Mouse (Mus musculus): ENCODE measurements around the gene Plcb4. TPM values are rescaled to one million over a fixed set of nuclear protein-coding genes. Genes with fewer than 3 reads are reported as not detected.

Gene Plcb4
- polyA plus RNA-seq, 1 experiment from 2014 or later, result 36.3 TPM

DNA sequence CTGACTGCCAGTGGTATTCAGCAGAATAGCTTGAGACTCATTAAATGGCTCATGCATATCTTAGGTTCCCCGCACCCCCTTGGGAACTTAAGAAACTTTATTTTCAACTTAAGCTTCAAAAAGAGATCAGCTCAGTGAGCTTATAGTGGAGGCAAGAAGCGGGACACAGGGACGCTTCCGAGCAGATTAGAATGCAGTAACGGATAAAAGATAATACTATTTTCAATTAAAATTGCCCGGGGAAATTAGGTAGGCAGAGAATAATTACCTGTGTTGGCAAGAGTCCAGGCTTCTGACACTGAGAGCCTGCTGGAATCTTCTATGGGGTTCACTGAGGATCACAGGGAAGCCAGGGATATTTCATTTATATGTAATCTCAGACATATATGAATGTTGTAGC lies 141.6 kb downstream of the Plcb4 start:
- ATAC-seq, result no peak
- 66% methylated on average over 6 of the region's 6 CpGs for WGBS
- Histone ChIP-seq H3K4me3 (ENCODE audit: low read length) (no peak overlapping the region), H3K4me1 (ENCODE audit: control insufficient read depth, insufficient read depth, low read depth, low read length) (peaks cover 9% of the 10 kb centered on the region), H3K36me3 (ENCODE audit: control insufficient read depth, insufficient read depth, low read length) (no peaks in the 10 kb centered on the region), H3K9me3 (ENCODE audit: control insufficient read depth, low read length) (no peaks in the 10 kb centered on the region), H3K27ac (ENCODE audit: low read depth, low read length) (no peak overlapping the region), H3K4me2 (ENCODE audit: low read length) (no peak overlapping the region), H3K9ac (ENCODE audit: low read depth, low read length) (no peak overlapping the region), H3K27me3 (replicated peaks; ENCODE audit: control insufficient read depth, insufficient read depth, low read length) (no peaks in the 10 kb centered on the region)

DNA sequence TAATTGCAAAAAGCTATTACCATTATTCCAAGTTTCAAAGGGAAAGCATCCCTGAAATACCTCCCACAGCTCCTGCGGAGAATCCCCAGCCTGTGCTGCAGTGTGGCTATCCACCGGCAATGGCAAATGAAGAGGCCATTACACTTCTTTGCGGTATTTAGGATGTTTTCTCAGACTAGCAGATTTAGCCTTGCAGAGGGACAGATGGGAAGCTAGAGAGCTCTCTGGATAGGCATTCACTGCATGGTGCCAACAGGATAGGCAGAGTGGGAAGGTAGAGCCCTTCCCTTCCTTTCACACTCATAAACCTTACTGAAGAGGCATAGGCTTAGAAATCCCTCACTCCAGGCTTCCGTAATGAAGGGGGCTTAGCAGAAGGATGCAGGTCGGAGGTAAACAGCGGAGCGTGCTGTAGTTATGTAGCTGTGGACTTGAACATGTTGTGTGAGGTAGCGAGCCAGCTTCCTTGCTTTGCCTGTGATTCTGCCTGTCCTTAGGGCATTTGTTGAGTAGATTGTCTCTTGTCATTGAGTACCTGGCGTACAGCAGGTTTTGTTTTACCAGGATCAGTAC lies 144.2 kb downstream of the Plcb4 start:
- Histone ChIP-seq H3K4me2 (ENCODE audit: low read length) (no peak overlapping the region), H3K36me3 (ENCODE audit: control insufficient read depth, insufficient read depth, low read length) (no peaks in the 10 kb centered on the region), H3K4me3 (ENCODE audit: low read length) (no peak overlapping the region), H3K27ac (ENCODE audit: low read depth, low read length) (no peak overlapping the region), H3K9ac (ENCODE audit: low read depth, low read length) (no peak overlapping the region), H3K9me3 (ENCODE audit: control insufficient read depth, low read length) (no peaks in the 10 kb centered on the region), H3K27me3 (replicated peaks; ENCODE audit: control insufficient read depth, insufficient read depth, low read length) (no peaks in the 10 kb centered on the region), H3K4me1 (ENCODE audit: control insufficient read depth, insufficient read depth, low read depth, low read length) (peaks cover 3% of the 10 kb centered on the region)
- ATAC-seq, result 0 out of 2 replicates have a peak, but pooled peaks have one; percentile 12
- WGBS, result 80% methylated on average over 9 of the region's 9 CpGs

DNA sequence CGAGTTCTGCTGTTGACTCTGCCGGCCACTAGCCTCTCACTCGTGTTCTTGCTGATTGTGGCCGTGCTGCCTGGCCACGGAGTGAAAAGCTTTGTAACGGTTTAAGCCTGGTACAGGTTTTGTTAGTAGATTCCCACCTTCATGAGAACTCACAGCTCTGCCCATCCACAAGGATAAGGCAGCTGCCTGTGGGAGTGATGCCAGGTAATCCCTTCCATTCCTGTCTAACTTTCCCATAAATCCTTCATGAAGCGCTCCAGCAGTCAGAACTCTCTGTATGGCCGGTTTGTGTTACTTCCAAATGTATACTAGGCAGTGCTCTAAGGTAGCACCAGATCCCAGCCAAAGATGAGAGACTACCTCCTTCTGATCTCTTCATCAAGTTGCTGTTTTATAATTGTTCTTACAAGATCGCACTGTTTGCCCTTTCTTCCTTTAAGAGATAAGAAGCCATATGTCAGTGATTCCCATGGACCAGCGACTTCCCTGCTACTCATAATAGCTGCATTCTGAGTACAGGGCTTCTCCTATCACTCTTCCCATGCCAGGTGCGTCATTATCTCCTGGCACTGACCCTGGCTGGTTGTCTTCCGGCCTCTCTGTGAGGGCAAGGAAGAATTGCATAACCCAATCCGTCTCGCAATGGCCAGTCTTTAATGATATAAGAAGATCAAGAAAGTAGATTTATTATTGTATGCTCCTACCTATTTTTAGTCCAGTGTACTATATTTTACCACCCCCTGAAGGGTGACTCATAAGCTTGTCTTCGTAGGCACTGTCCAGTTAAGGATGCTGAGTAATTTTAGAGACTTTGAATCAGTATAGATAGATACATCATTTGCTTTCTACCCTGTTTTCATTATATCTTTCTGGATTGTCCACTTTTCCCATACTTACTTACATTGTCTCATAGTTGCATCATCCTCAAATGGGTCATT lies 147.2 kb downstream of the Plcb4 start:
- H3K4me1 ChIP-seq (ENCODE audit: control insufficient read depth, insufficient read depth, low read depth, low read length), result no peaks in the 10 kb centered on the region
- no peak for ATAC-seq
- H3K9ac ChIP-seq (ENCODE audit: low read depth, low read length), result no peak overlapping the region
- no peak overlapping the region for H3K4me3 ChIP-seq (ENCODE audit: low read length)
- no peaks in the 10 kb centered on the region for H3K36me3 ChIP-seq (ENCODE audit: control insufficient read depth, insufficient read depth, low read length)
- no peak overlapping the region for H3K4me2 ChIP-seq (ENCODE audit: low read length)
- no peaks in the 10 kb centered on the region for H3K27me3 ChIP-seq (replicated peaks; ENCODE audit: control insufficient read depth, insufficient read depth, low read length)
- H3K27ac ChIP-seq (ENCODE audit: low read depth, low read length), result no peak overlapping the region
- no peaks in the 10 kb centered on the region for H3K9me3 ChIP-seq (ENCODE audit: control insufficient read depth, low read length)
- 84% methylated on average over 15 of the region's 15 CpGs for WGBS

DNA sequence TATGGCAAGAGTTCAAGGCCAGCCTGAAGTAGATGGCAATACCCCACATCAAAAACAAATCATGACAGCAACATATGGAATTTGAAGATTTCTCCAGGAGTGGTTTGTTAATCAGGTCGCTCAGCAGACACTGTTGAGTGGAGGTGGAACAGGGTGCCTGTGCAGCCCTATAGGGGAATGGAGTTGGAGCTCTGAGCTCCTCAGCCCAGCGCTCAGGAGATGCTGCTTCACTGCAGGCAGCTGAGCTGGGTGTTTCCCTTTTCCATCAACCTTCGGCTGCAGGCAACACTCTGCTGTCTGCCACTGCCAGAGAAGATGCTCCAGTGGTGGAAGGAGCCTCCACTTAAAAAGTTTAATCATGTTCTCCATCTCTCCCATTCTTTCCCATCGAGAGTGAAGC lies 149.5 kb downstream of the Plcb4 start:
- Histone ChIP-seq H3K27me3 (replicated peaks; ENCODE audit: control insufficient read depth, insufficient read depth, low read length) (no peaks in the 10 kb centered on the region), H3K9me3 (ENCODE audit: control insufficient read depth, low read length) (no peaks in the 10 kb centered on the region), H3K4me3 (ENCODE audit: low read length) (no peak overlapping the region), H3K36me3 (ENCODE audit: control insufficient read depth, insufficient read depth, low read length) (no peaks in the 10 kb centered on the region), H3K27ac (ENCODE audit: low read depth, low read length) (no peak overlapping the region), H3K4me1 (ENCODE audit: control insufficient read depth, insufficient read depth, low read depth, low read length) (no peaks in the 10 kb centered on the region), H3K4me2 (ENCODE audit: low read length) (no peak overlapping the region), H3K9ac (ENCODE audit: low read depth, low read length) (no peak overlapping the region)
- no peak for ATAC-seq
- WGBS, result 84% methylated on average over 4 of the region's 4 CpGs

DNA sequence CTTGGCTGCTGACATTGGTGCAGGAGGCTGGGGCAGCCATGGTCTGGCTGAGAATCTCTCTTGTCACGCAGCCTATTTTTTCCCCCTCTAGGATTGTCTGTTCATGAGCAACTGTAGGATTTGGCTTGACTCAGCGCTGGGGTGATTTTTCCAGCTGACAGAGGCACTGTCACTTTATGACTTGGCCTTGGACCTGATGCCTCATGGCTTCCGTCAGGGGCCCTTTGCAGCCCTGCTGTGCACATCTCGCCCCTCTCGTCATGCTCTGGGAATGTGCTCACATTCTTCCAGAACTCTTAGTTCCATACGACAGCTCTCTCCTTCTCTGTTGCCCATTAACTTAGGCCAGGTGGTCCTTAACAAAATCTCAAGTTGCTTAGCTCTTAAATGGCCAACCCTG lies 152.0 kb downstream of the Plcb4 start:
- no peak for ATAC-seq
- peaks cover 3% of the 10 kb centered on the region for H3K9me3 ChIP-seq (ENCODE audit: control insufficient read depth, low read length)
- H3K27me3 ChIP-seq (replicated peaks; ENCODE audit: control insufficient read depth, insufficient read depth, low read length), result no peaks in the 10 kb centered on the region
- 75% methylated on average over 6 of the region's 6 CpGs for WGBS
- H3K27ac ChIP-seq (ENCODE audit: low read depth, low read length), result no peak overlapping the region
- peaks cover 4% of the 10 kb centered on the region for H3K36me3 ChIP-seq (ENCODE audit: control insufficient read depth, insufficient read depth, low read length)
- no peak overlapping the region for H3K4me3 ChIP-seq (ENCODE audit: low read length)
- H3K4me2 ChIP-seq (ENCODE audit: low read length), result no peak overlapping the region
- no peaks in the 10 kb centered on the region for H3K4me1 ChIP-seq (ENCODE audit: control insufficient read depth, insufficient read depth, low read depth, low read length)
- no peak overlapping the region for H3K9ac ChIP-seq (ENCODE audit: low read depth, low read length)

DNA sequence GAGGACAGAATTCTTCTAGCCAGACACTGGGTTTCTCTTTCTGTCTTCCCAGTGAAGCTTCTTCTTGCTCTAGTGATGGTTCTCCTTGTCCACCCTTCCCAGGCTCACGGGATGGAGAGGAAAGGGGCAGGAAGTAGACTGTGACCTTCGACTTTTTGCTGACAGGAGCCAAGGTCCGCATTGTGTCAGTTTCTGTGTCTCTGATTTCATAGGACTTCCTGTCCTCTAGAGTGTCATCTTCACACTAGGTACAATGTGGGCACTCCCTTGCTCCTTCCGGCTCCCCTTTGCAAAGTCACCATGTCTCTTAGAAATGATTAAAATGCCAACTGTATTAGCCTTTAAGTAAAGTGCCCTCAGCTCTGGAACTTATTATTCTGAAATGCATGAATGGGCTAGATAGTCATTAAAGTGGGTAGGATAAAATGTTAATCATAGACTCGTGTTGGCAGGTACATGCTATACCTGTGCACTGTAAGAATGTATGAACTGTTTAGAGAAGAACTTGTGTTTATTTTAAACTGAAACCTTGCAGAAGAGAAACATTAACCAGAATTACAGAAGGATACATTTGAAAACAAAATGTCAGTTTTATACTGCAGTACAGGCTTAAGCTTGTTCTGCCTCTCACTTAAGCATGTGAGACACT lies 152.8 kb downstream of the Plcb4 start:
- ATAC-seq, result no peak
- Histone ChIP-seq H3K9ac (ENCODE audit: low read depth, low read length) (no peak overlapping the region), H3K4me3 (ENCODE audit: low read length) (no peak overlapping the region), H3K27ac (ENCODE audit: low read depth, low read length) (no peak overlapping the region), H3K36me3 (ENCODE audit: control insufficient read depth, insufficient read depth, low read length) (peaks cover 4% of the 10 kb centered on the region), H3K27me3 (replicated peaks; ENCODE audit: control insufficient read depth, insufficient read depth, low read length) (no peaks in the 10 kb centered on the region), H3K4me2 (ENCODE audit: low read length) (no peak overlapping the region), H3K4me1 (ENCODE audit: control insufficient read depth, insufficient read depth, low read depth, low read length) (no peaks in the 10 kb centered on the region), H3K9me3 (ENCODE audit: control insufficient read depth, low read length) (peaks cover 3% of the 10 kb centered on the region)
- WGBS, result 76% methylated on average over 5 of the region's 5 CpGs

DNA sequence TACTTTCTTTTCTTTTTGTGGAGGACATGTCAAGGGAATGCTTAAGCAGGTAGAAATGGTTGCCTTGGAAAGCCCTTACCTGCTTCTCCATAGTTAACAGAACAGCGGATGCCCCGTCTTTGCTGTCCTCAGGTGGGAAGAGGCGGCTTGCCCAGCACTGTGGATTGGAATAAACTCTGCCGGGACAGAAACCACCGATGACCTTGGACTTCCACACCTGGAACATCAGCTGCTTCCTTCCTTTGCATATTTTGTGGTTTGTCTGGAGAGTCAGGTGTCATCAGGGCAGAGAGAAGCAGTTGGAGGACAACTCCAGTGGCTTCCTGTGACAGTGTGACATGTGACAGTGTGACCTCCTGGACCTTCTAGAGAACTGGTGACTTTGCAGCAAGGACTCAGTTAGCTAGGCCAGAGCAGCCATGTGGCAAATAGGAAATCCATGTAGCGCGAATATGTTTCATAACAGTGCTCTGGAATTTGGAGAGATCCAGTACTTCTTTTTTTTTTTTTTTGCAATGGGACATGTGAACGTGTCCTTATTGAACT lies 154.0 kb downstream of the Plcb4 start:
- 92% methylated on average over 8 of the region's 8 CpGs for WGBS
- no peak overlapping the region for H3K9ac ChIP-seq (ENCODE audit: low read depth, low read length)
- no peak overlapping the region for H3K4me2 ChIP-seq (ENCODE audit: low read length)
- peaks cover 3% of the 10 kb centered on the region for H3K9me3 ChIP-seq (ENCODE audit: control insufficient read depth, low read length)
- no peak overlapping the region for H3K4me3 ChIP-seq (ENCODE audit: low read length)
- H3K27me3 ChIP-seq (replicated peaks; ENCODE audit: control insufficient read depth, insufficient read depth, low read length), result no peaks in the 10 kb centered on the region
- no peaks in the 10 kb centered on the region for H3K4me1 ChIP-seq (ENCODE audit: control insufficient read depth, insufficient read depth, low read depth, low read length)
- H3K27ac ChIP-seq (ENCODE audit: low read depth, low read length), result no peak overlapping the region
- peaks cover 4% of the 10 kb centered on the region for H3K36me3 ChIP-seq (ENCODE audit: control insufficient read depth, insufficient read depth, low read length)
- no peak for ATAC-seq

DNA sequence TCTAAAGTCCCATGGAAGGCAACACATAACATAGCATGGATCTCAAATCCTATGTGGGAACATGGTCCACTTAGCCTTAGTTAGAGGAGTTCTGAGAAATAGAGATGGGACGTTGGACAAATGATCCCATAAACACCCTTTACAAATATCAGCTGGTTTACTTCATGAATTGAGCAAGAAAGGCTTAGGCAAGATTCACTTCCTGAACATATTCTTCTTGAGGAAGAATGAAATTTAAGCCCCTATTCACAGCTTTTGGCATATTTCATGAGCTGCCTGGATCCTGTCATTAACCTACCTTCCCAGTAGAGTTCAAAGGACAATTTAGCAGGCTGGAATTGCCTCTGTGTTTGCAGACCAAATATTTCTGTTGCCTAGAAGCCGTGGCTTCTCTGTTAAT lies 161.9 kb downstream of the Plcb4 start:
- H3K36me3 ChIP-seq (ENCODE audit: control insufficient read depth, insufficient read depth, low read length), result no peaks in the 10 kb centered on the region
- H3K4me1 ChIP-seq (ENCODE audit: control insufficient read depth, insufficient read depth, low read depth, low read length), result peaks cover 2% of the 10 kb centered on the region; the same call in 1 of the 2 replicates
- H3K4me2 ChIP-seq (ENCODE audit: low read length), result no peak overlapping the region
- no peak overlapping the region for H3K9ac ChIP-seq (ENCODE audit: low read depth, low read length)
- no peak for ATAC-seq
- 81% methylated on average over 2 of the region's 2 CpGs for WGBS
- H3K27me3 ChIP-seq (replicated peaks; ENCODE audit: control insufficient read depth, insufficient read depth, low read length), result no peaks in the 10 kb centered on the region
- H3K27ac ChIP-seq (ENCODE audit: low read depth, low read length), result no peak overlapping the region
- no peaks in the 10 kb centered on the region for H3K9me3 ChIP-seq (ENCODE audit: control insufficient read depth, low read length)
- no peak overlapping the region for H3K4me3 ChIP-seq (ENCODE audit: low read length)

DNA sequence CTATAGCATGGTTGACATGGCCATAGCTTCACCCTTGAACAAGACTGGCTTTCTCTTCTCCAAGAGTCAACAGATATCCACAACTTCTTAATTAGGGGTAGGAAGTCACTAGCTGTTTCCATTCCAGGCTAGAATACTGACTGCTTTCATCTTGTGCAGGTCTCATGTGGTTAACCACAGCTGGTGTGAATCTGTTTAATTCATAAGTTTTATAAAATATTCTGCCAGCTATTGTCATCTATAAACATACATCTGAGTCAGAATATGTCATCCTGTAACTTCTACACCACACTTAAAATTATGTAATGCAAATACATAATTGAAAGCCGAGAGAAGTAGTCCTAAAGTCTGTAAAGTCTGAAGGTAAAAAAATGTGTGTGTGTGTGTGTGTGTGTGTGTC lies 164.9 kb downstream of the Plcb4 start:
- no peak overlapping the region for H3K4me3 ChIP-seq (ENCODE audit: low read length)
- H3K36me3 ChIP-seq (ENCODE audit: control insufficient read depth, insufficient read depth, low read length), result no peaks in the 10 kb centered on the region
- no peak overlapping the region for H3K9ac ChIP-seq (ENCODE audit: low read depth, low read length)
- H3K4me2 ChIP-seq (ENCODE audit: low read length), result no peak overlapping the region
- no peaks in the 10 kb centered on the region for H3K9me3 ChIP-seq (ENCODE audit: control insufficient read depth, low read length)
- no peaks in the 10 kb centered on the region for H3K27me3 ChIP-seq (replicated peaks; ENCODE audit: control insufficient read depth, insufficient read depth, low read length)
- H3K4me1 ChIP-seq (ENCODE audit: control insufficient read depth, insufficient read depth, low read depth, low read length), result peaks cover 2% of the 10 kb centered on the region; the same call in 1 of the 2 replicates
- 92% methylated on average over 1 of the region's 1 CpGs for WGBS
- no peak for ATAC-seq
- no peak overlapping the region for H3K27ac ChIP-seq (ENCODE audit: low read depth, low read length)

All from hindbrain, embryonic 16.5 days (tissue).